Mouse (Mus musculus) cerebellum, adult (tissue): Measurements from ENCODE around the gene Arhgef12.

ENCODE experiments used
- ATAC-seq: cut with Nextera tagmentation; 2 replicates; pipeline ENCODE4 v1.9.2; 2017; ENCODE audit warnings: mild to moderate bottlenecking, moderate library complexity, mixed read lengths; ENCODE audit not compliant: insufficient number of reproducible peaks, low FRiP score, low TSS enrichment

Gene Arhgef12

DNA sequence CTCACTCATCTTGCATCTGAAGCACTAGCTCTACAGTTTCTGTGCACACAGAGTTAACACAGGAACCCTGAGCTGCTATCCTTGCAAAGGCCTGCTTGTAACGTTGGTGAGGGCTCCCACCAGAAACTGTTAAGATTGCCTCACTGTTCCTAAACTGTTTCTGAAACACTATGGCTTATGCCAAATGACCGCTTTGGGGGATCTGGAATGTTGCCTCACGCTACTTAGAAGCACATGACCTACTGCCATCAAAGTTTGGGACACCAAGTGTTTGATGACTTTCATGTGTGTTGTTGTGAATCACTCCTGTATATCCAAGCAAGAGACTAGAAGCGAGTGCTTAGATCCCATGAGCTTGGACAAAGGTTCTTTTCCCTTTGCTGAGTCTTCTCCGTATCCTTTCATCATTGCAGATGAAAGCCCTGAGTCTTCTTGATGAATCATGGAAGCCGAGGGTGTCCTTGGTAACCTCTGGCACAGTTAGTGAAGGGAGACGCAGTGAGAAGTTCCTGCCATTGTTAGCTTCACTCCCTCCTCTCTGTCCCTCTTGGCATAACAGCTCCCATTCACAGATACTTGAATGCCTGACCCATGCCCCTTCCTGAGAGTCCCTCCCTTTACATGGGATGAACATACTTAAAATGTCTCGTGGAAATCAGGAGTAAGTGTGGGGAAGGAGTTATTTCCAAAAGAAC is 3.4 kb upstream of the Arhgef12 start:
- no peak for ATAC-seq

DNA sequence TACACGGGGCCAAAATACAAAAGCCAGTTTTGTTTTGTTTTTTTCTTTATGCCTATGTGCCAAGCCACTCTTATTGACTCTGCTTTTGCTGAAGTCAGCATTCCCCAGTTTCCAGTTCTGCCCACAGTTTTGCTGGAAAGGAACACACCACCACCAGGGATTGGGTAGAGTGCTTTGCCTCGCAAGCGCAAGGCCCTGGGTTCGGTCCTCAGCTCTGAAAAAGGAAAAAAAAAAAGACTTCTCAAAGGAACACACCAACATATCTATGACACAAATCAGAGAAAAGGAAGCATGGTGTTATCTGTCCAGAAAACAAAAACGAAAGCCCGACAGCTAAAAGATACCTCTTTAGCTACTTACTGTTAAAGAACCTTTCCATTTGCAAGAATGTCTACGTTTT is 2.1 kb upstream of the Arhgef12 start:
- no peak for ATAC-seq

DNA sequence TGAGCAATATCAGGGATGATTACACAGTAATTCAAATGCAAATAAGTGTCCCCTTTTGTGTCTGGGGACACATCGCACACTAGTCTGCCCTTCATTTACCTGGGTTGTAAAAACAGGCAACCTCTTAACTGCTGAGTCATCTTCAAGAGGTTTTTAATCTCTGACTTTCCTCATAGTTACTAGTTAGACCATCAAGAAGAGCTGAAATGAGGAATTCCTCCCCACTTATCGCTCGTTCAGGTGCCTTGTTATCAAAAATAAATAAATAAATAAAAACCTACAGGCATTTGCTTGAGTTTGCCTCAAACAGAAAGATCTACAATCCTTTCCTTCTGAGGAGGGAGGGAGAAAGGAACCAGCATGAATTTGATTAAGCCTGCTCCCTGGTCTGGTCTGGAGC is 1.7 kb upstream of the Arhgef12 start:
- no peak for ATAC-seq

DNA sequence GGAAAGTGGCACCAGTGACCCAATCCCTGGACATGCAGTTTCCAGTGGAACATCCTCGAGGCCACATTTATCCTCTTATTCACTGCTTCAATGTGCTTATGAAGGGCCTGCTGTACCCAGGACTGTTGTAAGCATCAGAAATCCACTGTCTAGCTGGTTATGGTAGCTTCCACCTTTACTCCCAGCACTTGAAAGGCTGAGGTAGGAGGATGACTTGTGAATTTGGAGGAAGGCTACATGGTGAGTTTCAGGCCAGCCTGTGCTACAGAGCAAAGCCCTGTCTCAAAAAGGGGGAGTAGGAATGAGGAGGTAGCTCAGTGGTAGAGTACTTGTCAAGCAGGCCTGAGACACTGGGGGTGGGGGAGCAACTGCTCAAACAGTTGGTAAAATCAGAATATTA is 1.0 kb upstream of the Arhgef12 start:
- no peak for ATAC-seq

DNA sequence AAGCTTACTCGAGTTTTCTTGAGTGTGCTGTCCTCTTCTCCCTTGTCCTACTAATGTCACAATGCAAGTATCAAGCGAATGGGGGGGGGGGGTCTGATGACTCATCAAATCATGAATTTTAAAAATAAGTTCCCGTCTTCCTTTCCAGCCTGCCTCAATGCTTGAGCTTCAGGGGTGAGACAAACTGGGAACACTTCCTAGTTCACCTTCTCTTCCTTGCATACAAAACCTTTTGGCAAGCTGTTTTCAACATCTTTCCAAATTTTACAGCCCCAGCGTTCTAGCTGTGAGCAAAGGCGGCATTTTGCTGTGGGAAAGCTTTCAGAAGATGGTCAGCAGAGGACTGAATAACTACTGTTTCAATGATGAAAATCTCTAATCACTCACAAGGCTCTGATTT is 516 bp upstream of the Arhgef12 start:
- no peak for ATAC-seq

DNA sequence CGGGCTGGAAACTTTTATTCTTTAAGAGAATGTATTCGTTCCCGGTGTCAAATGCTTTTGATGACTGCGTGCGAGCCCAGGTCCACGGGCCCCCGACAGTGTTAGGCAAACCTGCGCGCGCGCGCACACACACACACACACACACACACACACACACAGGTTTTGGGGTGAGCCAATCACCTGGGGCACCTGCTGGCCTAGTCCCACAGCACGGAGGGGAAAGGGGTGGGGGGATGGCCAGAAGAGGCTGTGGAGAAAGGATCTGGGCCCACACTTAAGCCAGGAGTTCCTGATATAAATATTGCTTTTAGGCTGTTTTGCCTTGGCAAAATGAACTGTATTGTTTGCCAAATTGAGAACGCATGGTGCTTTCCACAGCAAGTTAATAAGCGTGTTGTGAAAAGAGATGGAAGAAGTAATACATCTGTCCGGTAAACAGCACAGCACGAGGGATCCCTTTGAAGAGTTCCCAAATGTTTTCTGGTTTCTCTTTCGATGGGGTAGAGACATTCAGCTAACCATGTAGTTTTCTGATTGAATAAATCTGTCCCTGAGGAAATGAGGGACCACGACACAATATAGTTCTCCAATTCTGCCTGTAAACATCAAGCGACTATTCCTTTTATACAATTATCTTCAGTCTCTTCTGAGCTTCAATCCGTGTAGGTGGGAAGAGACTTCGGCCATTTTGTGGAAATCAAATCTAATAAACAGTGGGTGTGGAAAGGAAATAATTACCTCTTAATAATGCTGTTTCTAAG is 433 bp downstream of the Arhgef12 start:
- ATAC-seq, result no peak

DNA sequence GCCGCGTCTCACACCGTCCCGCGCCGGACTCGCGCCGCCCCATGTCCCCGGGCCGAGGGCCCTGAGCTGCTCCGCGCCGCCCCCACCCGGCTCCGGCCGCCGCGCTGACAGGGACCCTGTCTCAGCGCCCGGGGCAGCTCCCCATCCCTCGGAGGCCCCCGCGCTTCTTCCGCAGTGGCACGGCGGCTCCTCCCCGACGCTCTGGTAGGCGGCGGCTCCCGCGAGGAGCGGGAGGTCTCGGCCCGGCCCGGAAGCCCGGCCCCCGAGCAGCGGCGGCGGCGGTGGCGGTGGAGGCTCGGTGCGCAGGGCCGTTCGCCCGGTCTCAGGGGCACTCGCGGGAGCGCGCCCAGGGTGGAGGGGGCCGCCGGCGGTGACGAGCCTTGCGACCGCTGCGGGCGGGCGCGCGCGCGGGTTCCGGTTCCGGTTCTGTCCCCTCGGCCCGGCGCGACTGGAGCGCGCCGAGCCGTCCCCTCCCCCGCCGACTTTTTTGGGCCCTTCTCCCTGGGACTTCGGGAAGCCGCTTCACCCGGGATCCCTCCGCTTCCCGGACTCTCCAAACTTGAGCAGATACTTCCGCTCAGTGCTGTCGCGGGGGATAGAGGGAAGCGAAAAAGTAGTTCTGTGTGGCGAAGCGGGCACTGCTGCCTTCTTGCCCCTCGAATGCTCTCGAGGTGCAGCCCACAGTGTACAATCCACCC is 1.2 kb downstream of the Arhgef12 start:
- ATAC-seq, result peak; percentile 79

DNA sequence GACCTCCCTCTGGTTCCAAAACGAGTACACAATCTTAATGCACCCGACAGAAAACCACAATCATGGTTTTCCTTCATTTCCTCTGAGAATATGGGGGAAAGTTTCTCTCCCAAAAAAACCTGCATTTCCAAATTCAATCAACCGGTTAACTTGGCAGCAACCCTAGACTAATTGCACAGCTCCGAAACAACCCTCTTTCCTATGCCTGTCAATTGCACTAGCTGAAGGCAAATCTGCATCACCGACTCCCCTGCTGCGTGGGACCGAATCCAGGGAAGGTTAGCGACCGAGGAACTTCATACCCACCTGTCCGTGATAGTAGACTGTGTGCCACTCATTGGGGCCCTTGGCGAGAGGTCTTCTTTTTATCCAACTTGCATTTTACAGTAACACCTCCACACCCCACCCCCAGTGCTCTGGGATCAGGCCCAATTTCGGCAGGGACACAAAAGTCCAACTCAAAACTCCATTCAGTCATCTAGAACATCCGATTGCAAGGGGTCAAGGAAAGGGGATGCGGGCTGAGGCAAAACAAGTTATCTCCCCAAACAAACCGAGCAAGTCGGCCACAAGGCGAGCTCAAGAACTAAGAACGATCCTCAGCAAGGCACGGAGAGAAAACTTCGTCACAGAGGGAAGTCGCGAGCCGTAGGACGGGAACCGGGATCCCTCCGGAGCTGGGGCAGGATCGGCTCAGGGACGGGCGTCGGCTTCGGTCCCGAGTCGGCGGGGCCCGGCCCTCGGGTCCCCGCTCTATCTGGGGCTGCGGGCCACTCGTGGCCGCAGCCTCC is 2.0 kb downstream of the Arhgef12 start:
- ATAC-seq, result no peak

DNA sequence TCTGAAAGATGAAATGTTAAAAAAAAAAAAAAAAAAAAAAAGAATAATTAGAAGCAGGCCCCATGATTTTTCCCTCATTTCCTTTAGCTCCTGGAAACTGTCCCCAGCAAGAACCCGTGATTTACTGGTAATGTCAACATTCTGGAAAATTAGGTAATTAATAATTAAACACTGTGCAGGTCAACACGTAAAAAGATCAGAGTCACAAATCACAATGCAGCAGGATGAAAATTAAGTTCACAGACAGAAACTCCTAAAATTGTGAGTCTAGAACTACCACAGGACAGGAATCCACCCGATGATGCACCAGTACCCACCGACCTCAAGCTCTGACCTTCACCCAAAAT is 2.5 kb downstream of the Arhgef12 start:
- ATAC-seq, result no peak

DNA sequence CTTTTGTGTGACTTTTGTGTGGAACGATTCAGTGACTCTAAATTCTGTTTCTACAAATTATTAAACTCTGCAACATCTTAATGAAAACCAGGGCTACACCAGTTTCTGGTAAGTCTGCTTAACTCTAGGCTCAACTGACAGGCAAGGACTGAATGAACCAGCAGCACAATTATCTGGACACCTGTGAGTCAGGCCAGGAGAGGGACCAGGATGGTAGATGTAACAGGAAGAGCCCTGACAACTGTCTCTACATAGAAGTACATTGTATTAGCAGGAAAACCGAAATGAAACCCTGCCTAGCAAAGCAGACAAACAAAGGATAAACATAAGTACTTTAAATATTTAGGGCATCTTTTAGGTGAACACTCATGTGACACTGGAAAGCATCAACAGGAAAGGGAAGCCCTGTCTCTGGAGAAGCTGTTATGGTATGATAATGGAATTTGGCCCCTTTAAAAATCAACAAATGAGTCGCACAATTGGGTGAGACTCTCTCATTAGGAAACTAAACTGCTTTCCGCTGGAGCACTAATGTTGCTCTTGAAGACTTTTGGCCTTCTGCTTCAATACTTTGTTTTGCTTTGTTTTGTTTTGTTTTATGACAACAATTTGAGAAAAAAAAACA is 3.3 kb downstream of the Arhgef12 start:
- no peak for ATAC-seq

DNA sequence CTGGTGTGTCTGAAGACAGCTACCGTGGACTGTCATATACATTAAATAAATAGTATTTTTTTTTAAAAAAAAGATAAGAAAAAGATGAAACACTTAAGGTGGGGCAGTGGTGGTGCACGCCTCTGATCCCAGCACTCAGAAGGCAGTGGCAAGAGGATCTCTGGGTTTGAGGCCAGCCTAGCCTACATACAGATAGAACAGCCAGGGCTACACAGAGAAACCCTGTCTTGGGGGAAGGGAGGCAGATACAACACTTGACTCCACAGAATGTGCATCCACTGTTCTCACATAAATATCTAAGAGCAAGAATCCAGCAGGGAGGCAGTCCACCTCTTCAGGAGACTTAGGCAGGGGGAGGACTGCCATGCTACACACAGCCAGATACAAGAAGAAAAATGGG is 4.1 kb downstream of the Arhgef12 start:
- no peak for ATAC-seq

DNA sequence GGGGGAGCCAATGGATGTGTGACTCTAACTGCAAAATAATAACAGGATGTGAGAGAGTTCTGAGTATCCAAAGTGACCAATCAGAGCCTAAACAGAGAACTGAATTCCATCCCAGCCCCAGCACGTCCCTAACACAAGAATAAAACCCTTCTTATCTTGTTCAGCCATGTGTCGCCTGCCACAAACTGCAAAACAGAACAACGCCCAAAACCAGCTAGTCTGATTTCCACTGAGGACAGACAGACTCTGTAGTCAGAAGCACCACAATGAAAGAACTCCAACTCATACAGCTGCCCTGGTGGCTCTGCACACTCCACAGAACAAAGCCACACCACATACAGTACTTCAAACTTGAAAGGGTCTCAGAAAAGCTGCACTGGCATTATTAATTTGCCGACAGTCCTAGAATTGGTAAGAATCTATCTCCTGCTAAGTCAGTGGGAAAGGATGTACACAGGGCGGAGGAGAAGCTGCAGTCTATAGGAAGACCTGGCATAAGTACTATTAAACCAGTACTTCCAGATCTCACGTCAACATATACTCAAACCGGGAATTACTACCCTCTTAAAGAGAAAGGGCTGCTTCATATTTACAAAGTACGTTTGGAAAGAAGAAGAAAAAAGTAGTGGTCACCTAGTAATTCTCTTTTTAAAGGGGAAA is 5.0 kb downstream of the Arhgef12 start:
- ATAC-seq, result no peak

DNA sequence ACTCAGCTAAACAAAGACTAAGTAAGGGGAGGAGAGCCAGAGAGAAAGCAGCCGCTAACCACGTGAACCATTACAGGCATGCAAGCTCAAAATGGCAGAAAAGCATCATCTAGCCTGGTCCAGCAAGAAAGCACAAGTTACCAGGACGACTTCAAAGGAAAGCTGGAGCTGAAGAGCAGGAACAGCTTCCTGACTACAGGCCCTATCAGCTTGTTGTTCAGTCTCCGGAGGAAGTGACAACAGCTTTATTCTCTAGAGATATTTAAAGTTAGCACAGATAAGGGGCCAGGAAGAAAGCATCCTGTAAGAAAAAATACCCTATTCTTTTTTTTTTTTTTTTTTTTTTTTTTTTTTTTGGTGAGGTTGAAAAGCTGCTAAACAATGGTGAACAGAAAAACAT is 8.1 kb downstream of the Arhgef12 start:
- ATAC-seq, result no peak

DNA sequence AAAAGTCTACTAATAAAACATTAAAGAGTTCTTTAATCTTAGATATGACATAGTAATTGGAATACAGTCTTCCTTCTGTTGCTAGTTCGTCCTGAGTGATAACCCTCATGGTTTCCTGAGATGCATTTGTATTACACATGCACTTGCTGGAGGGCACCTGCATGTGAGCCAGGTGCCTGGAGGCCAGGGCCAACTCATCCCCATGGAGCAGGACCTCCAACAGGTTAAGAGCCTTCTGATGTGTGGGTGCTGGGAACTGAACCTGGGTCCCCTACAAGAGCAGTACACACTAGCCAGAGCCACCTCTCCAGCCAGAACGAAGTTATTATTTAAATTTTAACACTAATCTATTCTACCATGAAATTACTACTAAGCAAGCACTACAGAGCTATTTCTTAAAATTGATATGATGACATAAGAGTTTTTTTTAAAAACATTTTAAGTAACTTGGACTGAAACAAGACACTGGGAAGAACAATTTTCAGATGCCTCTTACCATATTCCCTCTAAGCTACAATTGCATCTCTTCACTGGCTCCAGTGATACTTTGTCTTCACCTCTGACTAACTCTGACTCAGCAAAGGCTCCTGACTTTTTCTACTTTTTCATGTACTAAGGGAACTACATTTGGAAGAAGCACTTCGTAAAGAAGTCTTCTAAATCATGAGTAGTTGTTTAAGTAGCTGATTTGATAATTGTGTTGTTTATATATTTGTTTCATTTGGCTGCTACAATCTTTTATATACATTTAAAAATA is 9.1 kb downstream of the Arhgef12 start:
- no peak for ATAC-seq

DNA sequence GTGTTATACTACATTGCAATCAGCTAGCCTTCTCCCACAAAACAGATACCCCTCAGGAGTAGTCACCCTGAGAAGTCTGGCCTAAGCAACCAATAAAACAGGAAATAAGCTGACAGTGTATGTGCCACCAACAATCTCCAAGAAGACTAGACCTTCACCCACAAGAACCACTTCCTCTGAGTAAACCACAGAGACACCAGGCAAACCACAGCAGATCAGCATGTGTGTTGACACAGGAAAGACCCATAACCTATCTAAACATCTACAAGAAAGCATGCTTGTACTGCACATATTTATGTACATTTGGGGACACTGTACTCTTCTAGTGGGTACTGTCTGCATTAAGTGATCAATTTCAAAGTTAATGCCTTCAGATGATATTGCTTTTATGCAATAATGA is 10.7 kb downstream of the Arhgef12 start:
- no peak for ATAC-seq

DNA sequence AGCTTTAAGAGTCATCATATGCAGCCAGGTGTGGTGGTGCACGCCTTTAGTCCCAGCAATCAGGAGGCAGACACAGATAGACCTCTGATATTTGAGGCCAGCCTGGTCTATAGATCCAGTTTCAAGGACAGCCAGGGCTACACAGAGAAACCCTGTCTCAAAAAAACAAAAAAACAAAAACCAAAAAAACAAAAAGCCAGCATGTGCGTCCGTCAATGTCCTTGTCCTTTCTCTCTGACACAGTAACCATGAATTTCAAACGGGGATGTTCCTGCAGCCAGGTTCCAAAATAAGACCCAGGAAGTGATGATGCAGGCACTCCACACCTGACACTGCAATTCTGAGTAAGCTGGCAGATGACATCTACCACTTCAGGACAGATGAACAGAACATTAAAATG is 12.2 kb downstream of the Arhgef12 start:
- ATAC-seq, result no peak

DNA sequence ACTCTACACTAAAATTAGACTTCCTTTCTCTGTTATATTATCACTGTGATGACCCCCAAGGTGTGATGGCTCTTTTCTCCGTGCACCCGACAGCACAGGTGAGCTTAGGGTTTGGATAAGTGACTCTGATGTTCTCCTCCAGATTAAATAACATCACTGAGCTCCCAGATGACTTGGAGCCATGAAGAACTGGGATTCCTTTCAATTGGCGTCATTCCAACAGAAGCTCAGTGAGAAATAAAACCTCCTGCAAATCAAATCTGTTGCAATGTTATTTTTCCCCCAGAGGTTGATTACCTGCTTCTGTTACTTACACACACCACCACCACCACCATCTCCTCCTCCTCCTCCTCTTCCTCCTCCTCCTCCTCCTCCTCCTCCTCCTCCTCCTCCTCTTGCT is 13.2 kb downstream of the Arhgef12 start:
- ATAC-seq, result no peak

DNA sequence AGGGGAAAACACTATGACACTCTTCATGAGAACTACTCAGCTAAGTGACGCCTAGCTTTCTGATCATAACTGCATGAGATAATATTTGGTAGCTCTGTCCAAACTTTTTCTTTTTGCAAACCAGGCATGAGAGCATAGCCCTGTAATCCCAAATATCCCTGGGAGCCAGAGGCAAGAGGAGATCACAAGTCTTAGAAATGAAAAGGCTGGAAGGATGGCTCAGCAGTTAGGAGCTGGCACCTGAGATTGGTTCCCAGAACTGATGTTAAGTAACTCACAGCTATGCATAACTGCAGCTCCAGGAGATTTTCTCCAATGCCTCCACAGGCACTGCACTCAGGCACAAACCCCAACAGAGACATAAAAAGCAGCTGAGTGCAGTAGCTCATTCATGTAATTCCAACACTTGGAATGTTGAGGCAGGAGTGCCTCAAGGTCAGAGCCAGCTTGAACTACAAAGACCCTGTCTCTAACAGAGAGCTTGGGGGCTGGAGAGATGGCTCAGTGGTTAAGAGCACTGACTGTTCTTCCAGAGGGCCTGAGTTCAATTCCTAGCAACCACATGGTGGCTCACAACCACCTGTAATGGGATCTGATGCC is 21.3 kb downstream of the Arhgef12 start:
- ATAC-seq, result no peak
